ENCODE assay signal across 14 mouse cellular contexts in the genomic region with DNA sequence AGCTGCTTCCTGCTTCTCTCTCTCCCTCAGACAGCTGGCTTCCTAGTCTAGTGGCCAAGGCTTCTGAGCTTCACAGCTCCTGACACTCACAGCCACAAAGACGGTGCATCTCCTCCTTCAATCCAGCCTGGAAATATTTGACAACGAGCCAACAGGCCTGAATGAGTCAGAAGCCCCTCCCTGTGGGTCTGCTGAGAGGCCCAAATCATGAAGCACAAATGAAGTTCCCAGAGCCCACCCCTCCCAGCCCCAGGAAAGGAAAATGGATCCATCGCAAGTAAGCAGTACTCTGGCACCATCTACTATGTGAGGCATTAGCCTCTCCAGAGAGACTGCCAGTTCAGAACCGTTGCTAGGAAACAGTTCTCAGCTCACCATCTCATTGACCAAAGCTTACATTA. TPM values are rescaled to one million over a fixed set of nuclear protein-coding genes. Genes with fewer than 3 reads are reported as not detected.
DNase-seq lines count a peak whose midpoint lies in the region; ATAC-seq and TF ChIP-seq lines count a peak whose summit lies in the region.
"Had no signal": no experiment of that assay in that cellular context is flagged by ENCODE, and none has a peak within 500 bp of the region (broad histone marks: within the 10 kb centered on the region; RNA-seq: fewer than 3 reads in every experiment).

No protein-coding gene starts in this region.

- DNase-seq in hindbrain, embryonic 10.5 days (ENCODE audit: low spot score), result no peak
- DNase-seq in midbrain, embryonic 10.5 days (ENCODE audit: low spot score), result no peak
- DNase-seq in brain, embryonic 14.5 days (ENCODE audit: low read depth), result peak; percentile 63
- peak; percentile 71 for DNase-seq in midbrain, postnatal 0 days (ENCODE audit: low spot score)
- DNase-seq in stomach, postnatal 0 days (ENCODE audit: low spot score), result no peak
- DNase-seq: adrenal gland, postnatal 14 days; cerebellum, adult 9-10 months; heart, adult 18-20 months; lung, adult 2 months; right cerebral cortex, postnatal 4 days; thymus, adult 18-20 months had no signal

- TF ChIP-seq CTCF in brain, embryonic 14.5 days (IDR thresholded peaks at IDR 0.05; ENCODE audit: borderline replicate concordance, extremely low read depth, insufficient read depth, insufficient read length), result no peak
- no peak for TF ChIP-seq CTCF in midbrain, postnatal 0 days (IDR thresholded peaks at IDR 0.05)
- no peak for TF ChIP-seq CTCF in stomach, postnatal 0 days (IDR thresholded peaks at IDR 0.05; ENCODE audit: low read depth)

- H3K4me1 ChIP-seq in hindbrain, embryonic 16.5 days (ENCODE audit: control insufficient read depth, insufficient read depth, low read depth, low read length), result peaks cover 4% of the 10 kb centered on the region
- no peaks in the 10 kb centered on the region for H3K4me1 ChIP-seq in hindbrain, embryonic 10.5 days (replicated peaks)
- H3K4me1 ChIP-seq in midbrain, embryonic 13.5 days (replicated peaks), result no peaks in the 10 kb centered on the region
- no peaks in the 10 kb centered on the region for H3K4me1 ChIP-seq in midbrain, embryonic 10.5 days
- 0 out of 2 replicates have a peak, but pooled peaks cover 3% of the 10 kb centered on the region for H3K4me1 ChIP-seq in midbrain, postnatal 0 days (ENCODE audit: insufficient read depth, low read length)
- peaks cover 3% of the 10 kb centered on the region; the same call in 1 of the 2 replicates for H3K4me1 ChIP-seq in stomach, postnatal 0 days (replicated peaks; ENCODE audit: control insufficient read depth, insufficient read depth)

- H3K4me2 ChIP-seq in hindbrain, embryonic 16.5 days (ENCODE audit: low read length), result no peak overlapping the region
- H3K4me2 ChIP-seq in midbrain, embryonic 13.5 days (replicated peaks), result no peak overlapping the region
- H3K4me2 ChIP-seq in midbrain, postnatal 0 days (ENCODE audit: low read depth, low read length, poor library complexity, severe bottlenecking), result no peak overlapping the region
- H3K4me2 ChIP-seq in stomach, postnatal 0 days (replicated peaks; ENCODE audit: low read depth), result no peak overlapping the region

- no peak overlapping the region for H3K4me3 ChIP-seq in hindbrain, embryonic 16.5 days (ENCODE audit: low read length)
- H3K4me3 ChIP-seq in hindbrain, embryonic 10.5 days, result no peak overlapping the region
- H3K4me3 ChIP-seq in midbrain, embryonic 13.5 days (replicated peaks), result no peak overlapping the region
- no peak overlapping the region for H3K4me3 ChIP-seq in midbrain, embryonic 10.5 days
- H3K4me3 ChIP-seq in midbrain, postnatal 0 days (ENCODE audit: low read depth, low read length), result no peak overlapping the region
- no peak overlapping the region for H3K4me3 ChIP-seq in stomach, postnatal 0 days (ENCODE audit: low read depth, low read length)

- no peak overlapping the region; the same call in 1 of the 2 replicates for H3K9ac ChIP-seq in hindbrain, embryonic 16.5 days (ENCODE audit: low read depth, low read length)
- no peak overlapping the region for H3K9ac ChIP-seq in midbrain, embryonic 13.5 days (replicated peaks)
- H3K9ac ChIP-seq in midbrain, postnatal 0 days (replicated peaks; ENCODE audit: low read length, poor library complexity, severe bottlenecking), result no peak overlapping the region
- H3K9ac ChIP-seq in stomach, postnatal 0 days (ENCODE audit: low read length), result no peak overlapping the region

- no peaks in the 10 kb centered on the region for H3K27me3 ChIP-seq in hindbrain, embryonic 16.5 days (replicated peaks; ENCODE audit: control insufficient read depth, insufficient read depth, low read length)
- H3K27me3 ChIP-seq in hindbrain, embryonic 10.5 days (ENCODE audit: insufficient read depth, poor library complexity, severe bottlenecking), result no peaks in the 10 kb centered on the region
- H3K27me3 ChIP-seq in midbrain, embryonic 13.5 days, result no peaks in the 10 kb centered on the region
- no peaks in the 10 kb centered on the region for H3K27me3 ChIP-seq in midbrain, embryonic 10.5 days (ENCODE audit: low read depth, poor library complexity, severe bottlenecking)
- H3K27me3 ChIP-seq in midbrain, postnatal 0 days (ENCODE audit: insufficient read depth, low read length), result no peaks in the 10 kb centered on the region
- H3K27me3 ChIP-seq in stomach, postnatal 0 days (ENCODE audit: control insufficient read depth, insufficient read depth, low read length), result no peaks in the 10 kb centered on the region

- WGBS in hindbrain, embryonic 16.5 days, result 33% methylated on average over 4 of the region's 4 CpGs
- 81% methylated on average over 4 of the region's 4 CpGs for WGBS in hindbrain, embryonic 10.5 days
- 62% methylated on average over 4 of the region's 4 CpGs for WGBS in midbrain, embryonic 13.5 days
- 80% methylated on average over 4 of the region's 4 CpGs for WGBS in midbrain, embryonic 10.5 days
- 28% methylated on average over 4 of the region's 4 CpGs for WGBS in midbrain, postnatal 0 days
- WGBS in stomach, postnatal 0 days, result 44% methylated on average over 4 of the region's 4 CpGs

- no peak for TF ChIP-seq EP300 in stomach, postnatal 0 days (optimal IDR thresholded peaks at IDR 0.05)

- no peak for TF ChIP-seq POLR2A in brain, embryonic 14.5 days (IDR thresholded peaks at IDR 0.05; ENCODE audit: borderline replicate concordance, extremely low read depth, insufficient read depth, insufficient read length, poor library complexity, severe bottlenecking)

- no peaks in the 10 kb centered on the region for H3K9me3 ChIP-seq in hindbrain, embryonic 16.5 days (ENCODE audit: control insufficient read depth, low read length)
- no peaks in the 10 kb centered on the region for H3K9me3 ChIP-seq in hindbrain, embryonic 10.5 days
- H3K9me3 ChIP-seq in midbrain, embryonic 13.5 days, result no peaks in the 10 kb centered on the region
- H3K9me3 ChIP-seq in midbrain, embryonic 10.5 days (replicated peaks), result no peaks in the 10 kb centered on the region
- H3K9me3 ChIP-seq in midbrain, postnatal 0 days (ENCODE audit: low read length), result no peaks in the 10 kb centered on the region
- H3K9me3 ChIP-seq in stomach, postnatal 0 days (ENCODE audit: control insufficient read depth, low read length), result no peaks in the 10 kb centered on the region

- peak; percentile 93 for ATAC-seq in hindbrain, embryonic 16.5 days
- ATAC-seq in midbrain, embryonic 13.5 days, result 0 out of 2 replicates have a peak, but pooled peaks have one; percentile 34
- ATAC-seq in midbrain, postnatal 0 days (ENCODE audit: low FRiP score), result peak; percentile 59; the same call in 1 of the 2 replicates
- ATAC-seq in stomach, postnatal 0 days (ENCODE audit: low FRiP score, low TSS enrichment), result no peak
- ATAC-seq: inflammation-experienced regulatory T-cells, adult 6 months had no signal

- no peaks in the 10 kb centered on the region for H3K36me3 ChIP-seq in hindbrain, embryonic 16.5 days (ENCODE audit: control insufficient read depth, insufficient read depth, low read length)
- H3K36me3 ChIP-seq in hindbrain, embryonic 10.5 days, result no peaks in the 10 kb centered on the region
- no peaks in the 10 kb centered on the region for H3K36me3 ChIP-seq in midbrain, embryonic 13.5 days
- no peaks in the 10 kb centered on the region for H3K36me3 ChIP-seq in midbrain, embryonic 10.5 days
- no peaks in the 10 kb centered on the region for H3K36me3 ChIP-seq in midbrain, postnatal 0 days (ENCODE audit: insufficient read depth, low read length)
- no peaks in the 10 kb centered on the region for H3K36me3 ChIP-seq in stomach, postnatal 0 days (ENCODE audit: control insufficient read depth, insufficient read depth, low read length)

- peak overlapping the region; percentile 44; the same call in 1 of the 2 replicates for H3K27ac ChIP-seq in hindbrain, embryonic 16.5 days (ENCODE audit: low read depth, low read length)
- no peak overlapping the region for H3K27ac ChIP-seq in hindbrain, embryonic 10.5 days
- no peak overlapping the region for H3K27ac ChIP-seq in midbrain, embryonic 13.5 days
- H3K27ac ChIP-seq in midbrain, embryonic 10.5 days (replicated peaks), result no peak overlapping the region
- no peak overlapping the region for H3K27ac ChIP-seq in midbrain, postnatal 0 days (ENCODE audit: low read depth, low read length)
- no peak overlapping the region for H3K27ac ChIP-seq in stomach, postnatal 0 days (replicated peaks)

RNA-seq across cellular contexts. Expression of a gene that starts 30.3 kb away (rescaled TPM):
- polyA plus RNA-seq in hindbrain, embryonic 16.5 days (2015; fragmentation: Nextera tagmentation; extraction: Ambion mirVana), result 14.9 and 15.6 TPM in 2 replicates
- polyA plus RNA-seq in hindbrain, embryonic 10.5 days (2016; fragmentation: Nextera tagmentation; extraction: Ambion mirVana), result 9.1 and 10.4 TPM in 2 replicates
- polyA plus RNA-seq in midbrain, embryonic 13.5 days (2015; fragmentation: Nextera tagmentation; extraction: Ambion mirVana), result 6.3 and 7.0 TPM in 2 replicates
- polyA plus RNA-seq in midbrain, embryonic 10.5 days (2016; fragmentation: Nextera tagmentation; extraction: Ambion mirVana), result 9.0 and 10.5 TPM in 2 replicates
- polyA plus RNA-seq in brain, embryonic 14.5 days (2012; rRNA removed), result 6.4 and 8.1 TPM in 2 replicates
- total RNA-seq in midbrain, postnatal 0 days (2014; rRNA removed), result 25.9 and 26.1 TPM in 2 replicates
- polyA plus RNA-seq in midbrain, postnatal 0 days (2015; fragmentation: Nextera tagmentation; extraction: Ambion mirVana), result 13.4 and 15.5 TPM in 2 replicates
- 20.7 and 21.3 TPM in 2 replicates for polyA plus RNA-seq in stomach, postnatal 0 days (2015; fragmentation: Nextera tagmentation; extraction: Ambion mirVana)

Comparison
In these comparisons a context has a peak if more than half of its experiments do, and no peak if none do; other contexts are left out.
1. DNase-seq: peak in brain, embryonic 14.5 days (single experiment) and midbrain, postnatal 0 days (single experiment); none in hindbrain, embryonic 10.5 days (single experiment), midbrain, embryonic 10.5 days (single experiment) and stomach, postnatal 0 days (single experiment).